In the genomic region with DNA sequence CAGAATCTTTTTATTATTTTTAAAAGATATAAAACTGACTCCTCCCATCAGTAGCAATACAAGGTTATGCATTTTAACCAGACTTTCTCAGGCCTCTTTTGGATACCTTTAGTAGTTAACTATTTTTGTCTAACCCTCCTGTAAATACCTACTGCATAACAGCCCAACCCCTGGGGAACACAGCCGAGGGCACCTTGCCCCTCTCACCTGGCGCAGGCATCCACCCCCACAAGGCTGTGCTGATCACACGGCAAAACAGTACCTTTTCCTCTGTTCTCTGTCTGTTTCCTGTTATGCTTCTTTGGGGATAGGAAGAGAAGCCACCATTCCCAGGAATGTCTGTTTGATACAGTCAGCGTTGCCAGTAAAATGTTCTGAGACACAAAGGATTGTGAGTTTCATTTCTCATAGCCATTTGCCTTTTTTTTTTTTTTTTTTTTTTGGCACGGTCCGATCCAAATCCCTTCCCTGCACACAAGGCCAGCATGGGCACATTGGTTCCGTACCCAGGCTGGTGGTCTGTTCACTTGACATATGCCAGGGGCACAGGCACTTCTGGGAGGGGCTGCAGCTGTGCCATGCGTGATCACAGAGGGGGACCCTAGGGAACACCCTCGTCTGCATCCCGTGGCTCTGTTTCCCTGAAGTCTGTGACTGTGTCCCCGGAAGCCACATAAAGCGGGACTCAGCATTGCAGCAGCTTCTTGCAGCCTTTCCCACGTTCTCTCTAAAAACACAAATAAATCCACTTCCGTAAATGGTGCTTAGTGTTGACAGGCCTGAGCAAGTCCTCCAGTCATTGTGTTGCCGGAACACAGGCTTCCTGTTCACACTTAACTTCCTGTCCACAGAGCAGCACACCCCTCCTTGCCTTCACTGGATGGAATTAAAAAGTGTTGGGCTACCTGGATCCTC, we compare ENCODE assay signal across 8 mouse cellular contexts. TPM values are rescaled to one million over a fixed set of nuclear protein-coding genes. Genes with fewer than 3 reads are reported as not detected.
DNase-seq lines count a peak whose midpoint lies in the region; ATAC-seq and TF ChIP-seq lines count a peak whose summit lies in the region.

No protein-coding gene starts in this region.

- no peak overlapping the region for H3K9ac ChIP-seq in hindbrain, embryonic 16.5 days (ENCODE audit: low read depth, low read length)
- no peak overlapping the region for H3K9ac ChIP-seq in MEL (ENCODE audit: control insufficient read depth, low read depth, low read length, poor library complexity, severe bottlenecking)
- H3K9ac ChIP-seq in intestine, embryonic 15.5 days, result no peak overlapping the region

- no peaks in the 10 kb centered on the region for H3K79me2 ChIP-seq in MEL (ENCODE audit: control insufficient read depth, insufficient read depth, low read length, poor library complexity)

- peaks cover 5% of the 10 kb centered on the region; the same call in 1 of the 2 replicates for H3K4me1 ChIP-seq in hindbrain, embryonic 16.5 days (ENCODE audit: control insufficient read depth, insufficient read depth, low read depth, low read length)
- peaks cover 27% of the 10 kb centered on the region for H3K4me1 ChIP-seq in hindbrain, embryonic 10.5 days (replicated peaks)
- no peaks in the 10 kb centered on the region; a peak in 2 of 4 replicates for H3K4me1 ChIP-seq in MEL (ENCODE audit: control insufficient read depth in 1 of 2, insufficient read depth in 2 of 2, low read length in 2 of 2)
- no peaks in the 10 kb centered on the region; the same call in 1 of the 2 replicates for H3K4me1 ChIP-seq in intestine, embryonic 15.5 days (replicated peaks)

- no peak for DNase-seq in hindbrain, embryonic 10.5 days (ENCODE audit: low spot score)
- DNase-seq in MEL (ENCODE audit: low read depth, low spot score), result no peak
- peak; percentile 47 to 58 for DNase-seq in lung, postnatal 4 days
- DNase-seq in layer of hippocampus, postnatal 25 days (ENCODE audit: extremely low spot score in 1 of 2, low spot score in 1 of 2), result no peak
- DNase-seq in left cerebral cortex, postnatal 14 days (ENCODE audit: low spot score in 2 of 2), result no peak
- no peak for DNase-seq in cerebellum, postnatal 14 days

- no peaks in the 10 kb centered on the region for H3K9me3 ChIP-seq in hindbrain, embryonic 16.5 days (ENCODE audit: control insufficient read depth, low read length)
- no peaks in the 10 kb centered on the region for H3K9me3 ChIP-seq in hindbrain, embryonic 10.5 days
- no peaks in the 10 kb centered on the region for H3K9me3 ChIP-seq in MEL (replicated peaks; ENCODE audit: insufficient read depth, low read length)
- H3K9me3 ChIP-seq in intestine, embryonic 15.5 days, result no peaks in the 10 kb centered on the region

- H3K27ac ChIP-seq in hindbrain, embryonic 16.5 days (ENCODE audit: low read depth, low read length), result peak overlapping the region; percentile 62; the same call in 1 of the 2 replicates
- H3K27ac ChIP-seq in hindbrain, embryonic 10.5 days, result no peak overlapping the region
- H3K27ac ChIP-seq in MEL (ENCODE audit: control insufficient read depth, low read depth, low read length), result no peak overlapping the region
- H3K27ac ChIP-seq in intestine, embryonic 15.5 days, result peak overlapping the region; percentile 60; the same call in 1 of the 2 replicates

- 67% methylated on average over 15 of the region's 15 CpGs for WGBS in hindbrain, embryonic 16.5 days
- 84% methylated on average over 15 of the region's 15 CpGs for WGBS in hindbrain, embryonic 10.5 days
- WGBS in intestine, embryonic 15.5 days, result 70% methylated on average over 15 of the region's 15 CpGs

- ATAC-seq in hindbrain, embryonic 16.5 days, result no peak
- no peak for ATAC-seq in intestine, embryonic 15.5 days

- intact Hi-C loops in left cerebral cortex, postnatal 14 days (cut with DNase I), result no loop called here

- TF ChIP-seq EP300 in MEL (IDR thresholded peaks at IDR 0.05; ENCODE audit: low read depth in 1 of 2, low read length in 2 of 2), result no peak

- TF ChIP-seq CTCF in MEL (IDR thresholded peaks at IDR 0.05 in 2 of 3, conservative IDR thresholded peaks at IDR 0.05 in 1 of 3; ENCODE audit: control insufficient read depth in 1 of 3, insufficient read depth in 1 of 3, low read depth in 2 of 3, low read length in 3 of 3, poor library complexity in 1 of 3, severe bottlenecking in 1 of 3), result no peak

- no peak for TF ChIP-seq RAD21 in MEL (IDR thresholded peaks at IDR 0.05; ENCODE audit: low read depth, low read length)

- peaks cover 49% of the 10 kb centered on the region for H3K36me3 ChIP-seq in hindbrain, embryonic 16.5 days (ENCODE audit: control insufficient read depth, insufficient read depth, low read length)
- H3K36me3 ChIP-seq in hindbrain, embryonic 10.5 days, result peaks cover 98% of the 10 kb centered on the region
- H3K36me3 ChIP-seq in MEL (ENCODE audit: control insufficient read depth in 1 of 2, insufficient read depth in 2 of 2, low read length in 2 of 2), result peaks cover 6 to 14% of the 10 kb centered on the region in 2 experiments
- peaks cover 30% of the 10 kb centered on the region for H3K36me3 ChIP-seq in intestine, embryonic 15.5 days

- no peaks in the 10 kb centered on the region for H3K27me3 ChIP-seq in hindbrain, embryonic 16.5 days (replicated peaks; ENCODE audit: control insufficient read depth, insufficient read depth, low read length)
- H3K27me3 ChIP-seq in hindbrain, embryonic 10.5 days (ENCODE audit: insufficient read depth, poor library complexity, severe bottlenecking), result no peaks in the 10 kb centered on the region
- H3K27me3 ChIP-seq in MEL (ENCODE audit: control insufficient read depth in 1 of 2, insufficient read depth in 2 of 2, low read length in 2 of 2), result no peaks in the 10 kb centered on the region
- H3K27me3 ChIP-seq in intestine, embryonic 15.5 days (replicated peaks), result no peaks in the 10 kb centered on the region

- TF ChIP-seq POLR2A in MEL (IDR thresholded peaks at IDR 0.05; ENCODE audit: control insufficient read depth in 1 of 2, insufficient read depth in 1 of 2, low read depth in 1 of 2, low read length in 2 of 2, poor library complexity in 1 of 2), result no peak

- H3K4me2 ChIP-seq in hindbrain, embryonic 16.5 days (ENCODE audit: low read length), result no peak overlapping the region; the same call in 1 of the 2 replicates
- no peak overlapping the region for H3K4me2 ChIP-seq in intestine, embryonic 15.5 days (replicated peaks)

- H3K4me3 ChIP-seq in hindbrain, embryonic 16.5 days (ENCODE audit: low read length), result no peak overlapping the region
- no peak overlapping the region for H3K4me3 ChIP-seq in hindbrain, embryonic 10.5 days
- no peak overlapping the region for H3K4me3 ChIP-seq in MEL (ENCODE audit: control insufficient read depth in 1 of 2, insufficient read depth in 1 of 2, low read depth in 2 of 2, low read length in 2 of 2)
- no peak overlapping the region for H3K4me3 ChIP-seq in intestine, embryonic 15.5 days (replicated peaks)

RNA-seq across cellular contexts. Expression of a gene that starts 17.6 kb away (rescaled TPM):
- polyA plus RNA-seq in hindbrain, embryonic 16.5 days (2015; fragmentation: Nextera tagmentation; extraction: Ambion mirVana), result 285 and 306 TPM in 2 replicates
- polyA plus RNA-seq in hindbrain, embryonic 10.5 days (2016; fragmentation: Nextera tagmentation; extraction: Ambion mirVana), result 126 and 159 TPM in 2 replicates
- total RNA-seq in MEL (2012; rRNA removed), result 47.7 and 56.0 TPM in 2 replicates
- polyA plus RNA-seq in MEL (2012; ENCODE audit: insufficient read depth in 1 of 2, insufficient read length in 2 of 2, low read depth in 1 of 2, low replicate concordance in 2 of 2, missing spikeins in 1 of 2), result 10 to 100 TPM in 1 of 2 experiments, not detected in 1; 75.2 TPM
- polyA plus RNA-seq in intestine, embryonic 15.5 days (2015; fragmentation: Nextera tagmentation; extraction: Ambion mirVana), result 69.4 and 70.6 TPM in 2 replicates
- 100 to 1,000 TPM; 162 to 172 TPM for total RNA-seq in layer of hippocampus, postnatal 25 days (2021)
- total RNA-seq in left cerebral cortex, postnatal 14 days (2021), result 100 to 1,000 TPM; 170 to 179 TPM

RNA-seq across cellular contexts. Expression of a gene that starts 30.4 kb away (rescaled TPM):
- 40.6 and 50.2 TPM in 2 replicates for polyA plus RNA-seq in hindbrain, embryonic 16.5 days (2015; fragmentation: Nextera tagmentation; extraction: Ambion mirVana)
- polyA plus RNA-seq in hindbrain, embryonic 10.5 days (2016; fragmentation: Nextera tagmentation; extraction: Ambion mirVana), result 39.3 and 39.7 TPM in 2 replicates
- total RNA-seq in MEL (2012; rRNA removed), result 24.0 and 29.1 TPM in 2 replicates
- polyA plus RNA-seq in MEL (2012; ENCODE audit: insufficient read depth in 1 of 2, insufficient read length in 2 of 2, low read depth in 1 of 2, low replicate concordance in 2 of 2, missing spikeins in 1 of 2), result 10 to 100 TPM; 64.9 to 71.7 TPM
- 30.7 and 31.7 TPM in 2 replicates for polyA plus RNA-seq in intestine, embryonic 15.5 days (2015; fragmentation: Nextera tagmentation; extraction: Ambion mirVana)
- 10 to 100 TPM; 35.9 to 47.2 TPM for total RNA-seq in layer of hippocampus, postnatal 25 days (2021)
- total RNA-seq in left cerebral cortex, postnatal 14 days (2021), result 10 to 100 TPM; 41.4 to 47.8 TPM

RNA-seq across cellular contexts. Expression of a gene that starts 31.2 kb away (rescaled TPM):
- 11.9 and 27.7 TPM in 2 replicates for polyA plus RNA-seq in hindbrain, embryonic 16.5 days (2015; fragmentation: Nextera tagmentation; extraction: Ambion mirVana)
- polyA plus RNA-seq in hindbrain, embryonic 10.5 days (2016; fragmentation: Nextera tagmentation; extraction: Ambion mirVana), result 59.7 and 74.1 TPM in 2 replicates
- 140 and 180 TPM in 2 replicates for total RNA-seq in MEL (2012; rRNA removed)
- polyA plus RNA-seq in MEL (2012; ENCODE audit: insufficient read depth in 1 of 2, insufficient read length in 2 of 2, low read depth in 1 of 2, low replicate concordance in 2 of 2, missing spikeins in 1 of 2), result 100 to 1,000 TPM; 110 to 184 TPM
- 55.1 and 55.3 TPM in 2 replicates for polyA plus RNA-seq in intestine, embryonic 15.5 days (2015; fragmentation: Nextera tagmentation; extraction: Ambion mirVana)
- total RNA-seq in layer of hippocampus, postnatal 25 days (2021), result 10 to 100 TPM; 41.1 to 43.1 TPM
- 10 to 100 TPM; 33.6 to 34.8 TPM for total RNA-seq in left cerebral cortex, postnatal 14 days (2021)

RNA-seq across cellular contexts. Expression of a gene that starts 47.8 kb away (rescaled TPM):
- not detected in 2 replicates for polyA plus RNA-seq in hindbrain, embryonic 16.5 days (2015; fragmentation: Nextera tagmentation; extraction: Ambion mirVana)
- not detected in 2 replicates for polyA plus RNA-seq in hindbrain, embryonic 10.5 days (2016; fragmentation: Nextera tagmentation; extraction: Ambion mirVana)
- total RNA-seq in MEL (2012; rRNA removed), result not detected in 2 replicates
- polyA plus RNA-seq in MEL (2012; ENCODE audit: insufficient read depth in 1 of 2, insufficient read length in 2 of 2, low read depth in 1 of 2, low replicate concordance in 2 of 2, missing spikeins in 1 of 2), result not detected
- not detected in 2 replicates for polyA plus RNA-seq in intestine, embryonic 15.5 days (2015; fragmentation: Nextera tagmentation; extraction: Ambion mirVana)
- total RNA-seq in layer of hippocampus, postnatal 25 days (2021), result not detected
- not detected for total RNA-seq in left cerebral cortex, postnatal 14 days (2021)

RNA-seq across cellular contexts. Expression of a gene that starts 52.8 kb away (rescaled TPM):
- 3.2 and 3.6 TPM in 2 replicates for polyA plus RNA-seq in hindbrain, embryonic 16.5 days (2015; fragmentation: Nextera tagmentation; extraction: Ambion mirVana)
- 0.26 and 0.33 TPM in 2 replicates for polyA plus RNA-seq in hindbrain, embryonic 10.5 days (2016; fragmentation: Nextera tagmentation; extraction: Ambion mirVana)
- not detected in 2 replicates for total RNA-seq in MEL (2012; rRNA removed)
- not detected for polyA plus RNA-seq in MEL (2012; ENCODE audit: insufficient read depth in 1 of 2, insufficient read length in 2 of 2, low read depth in 1 of 2, low replicate concordance in 2 of 2, missing spikeins in 1 of 2)
- polyA plus RNA-seq in intestine, embryonic 15.5 days (2015; fragmentation: Nextera tagmentation; extraction: Ambion mirVana), result 0.09 and 0.14 TPM in 2 replicates
- under 1 TPM; 0.75 to 0.84 TPM for total RNA-seq in layer of hippocampus, postnatal 25 days (2021)
- 1 to 10 TPM; 1.0 to 1.5 TPM for total RNA-seq in left cerebral cortex, postnatal 14 days (2021)

Comparison
In these comparisons a context has a peak if more than half of its experiments do, and no peak if none do; other contexts are left out.
1. H3K27ac ChIP-seq: peak in hindbrain, embryonic 16.5 days (single experiment) and intestine, embryonic 15.5 days (single experiment); none in hindbrain, embryonic 10.5 days (single experiment) and MEL (single experiment).
2. DNase-seq: peak in lung, postnatal 4 days (2 of 2); none in hindbrain, embryonic 10.5 days (single experiment), MEL (single experiment), layer of hippocampus, postnatal 25 days (0 of 2), left cerebral cortex, postnatal 14 days (0 of 2) and cerebellum, postnatal 14 days (0 of 2).